Mouse (Mus musculus): ENCODE data around the gene Defa36. TPM values are rescaled to one million over a fixed set of nuclear protein-coding genes. Genes with fewer than 3 reads are reported as not detected.

Defa36 gene
- polyA plus RNA-seq (2012; ENCODE audit: low replicate concordance), result not detected in 2 replicates

GRCm38 (mm10) chr8:21427111-21427510 is at the start of gene Defa36:
Gene Defa36 (plus strand): TSS chr8:21427411.

GRCm38 (mm10) chr8:21378215-21378614 is 49.0 kb upstream of the Defa36 start, which contains the start of gene Defa2:
Gene Defa2 (plus strand): TSS chr8:21378515.

GRCm38 (mm10) chr8:21391511-21391910 is 35.7 kb upstream of the Defa36 start, which contains the start of gene Defa33:
Gene Defa33 (plus strand): TSS chr8:21391811.

GRCm38 (mm10) chr8:21456460-21456859 is 29.2 kb downstream of the Defa36 start, which contains the start of gene Gm7849:
Gene Gm7849 (minus strand): TSS chr8:21456560.

Other genes starting within 250 kb of the Defa36 start
- gene Defa31, start 235.8 kb upstream of the Defa36 start, polyA plus RNA-seq (2012; ENCODE audit: low replicate concordance), result not detected in 2 replicates
- gene Gm15293, start 225.8 kb upstream of the Defa36 start, polyA plus RNA-seq (2012; ENCODE audit: low replicate concordance), result not detected in 2 replicates
- not detected in 2 replicates for gene Gm15292, start 177.7 kb upstream of the Defa36 start, polyA plus RNA-seq (2012; ENCODE audit: low replicate concordance)
- gene Defa27, start 111.9 kb upstream of the Defa36 start, polyA plus RNA-seq (2012; ENCODE audit: low replicate concordance), result not detected in 2 replicates
- gene Defa29, start 100.4 kb upstream of the Defa36 start, polyA plus RNA-seq (2012; ENCODE audit: low replicate concordance), result not detected in 2 replicates
- gene Defa2, start 48.9 kb upstream of the Defa36 start, polyA plus RNA-seq (2012; ENCODE audit: low replicate concordance), result not detected in 2 replicates
- not detected in 2 replicates for gene Defa33, start 35.6 kb upstream of the Defa36 start, polyA plus RNA-seq (2012; ENCODE audit: low replicate concordance)
- not detected in 2 replicates for gene Gm7849, start 29.1 kb downstream of the Defa36 start, polyA plus RNA-seq (2012; ENCODE audit: low replicate concordance)
- not detected in 2 replicates for gene Defa20, start 81.8 kb downstream of the Defa36 start, polyA plus RNA-seq (2012; ENCODE audit: low replicate concordance)
- gene Defa32, start 101.6 kb downstream of the Defa36 start, polyA plus RNA-seq (2012; ENCODE audit: low replicate concordance), result not detected in 2 replicates
- not detected in 2 replicates for gene Defa37, start 138.0 kb downstream of the Defa36 start, polyA plus RNA-seq (2012; ENCODE audit: low replicate concordance)
- gene Defa28, start 155.6 kb downstream of the Defa36 start, polyA plus RNA-seq (2012; ENCODE audit: low replicate concordance), result not detected in 2 replicates
- not detected in 2 replicates for gene Gm7861, start 167.1 kb downstream of the Defa36 start, polyA plus RNA-seq (2012; ENCODE audit: low replicate concordance)
- not detected in 2 replicates for gene Defa26, start 190.8 kb downstream of the Defa36 start, polyA plus RNA-seq (2012; ENCODE audit: low replicate concordance)
- not detected in 2 replicates for gene Defa17, start 228.4 kb downstream of the Defa36 start, polyA plus RNA-seq (2012; ENCODE audit: low replicate concordance)
- not detected in 2 replicates for gene Defa34, start 238.4 kb downstream of the Defa36 start, polyA plus RNA-seq (2012; ENCODE audit: low replicate concordance)